Mouse (Mus musculus) olfactory bulb, adult 2 months (tissue): Measurements from ENCODE around the gene Gm13101. TPM values are rescaled to one million over a fixed set of nuclear protein-coding genes. Genes with fewer than 3 reads are reported as not detected.
"Not testable (repeated sequence)": the region's sequence is repeated elsewhere in the genome, so short reads cannot be mapped to it uniquely, and the experiment has no call there.

Experiments
- H3K27ac ChIP-seq: fragments of 200-500 bp; 2 replicates; pipeline ENCODE4 v1.5.1; 2012; ENCODE audit warnings: low read depth, low read length; ENCODE audit not compliant: insufficient read depth
- H3K4me1 ChIP-seq: fragments of 200-500 bp; 2 replicates; pipeline ENCODE4 v1.6.1; 2012; ENCODE audit warnings: low read length; ENCODE audit not compliant: control insufficient read depth, insufficient read depth
- H3K4me3 ChIP-seq: fragments of 200-500 bp; 2 replicates; pipeline ENCODE4 v1.5.1; 2012; ENCODE audit warnings: mild to moderate bottlenecking, low read depth, low read length, moderate library complexity; ENCODE audit not compliant: insufficient read depth
- WGBS: fragments of 180-500 bp; shearing (Covaris S2); methylation state at CpG from one replicate; pipeline ENCODE4 v1.1.7; 2018; 5-methylcytosine and 5-hydroxymethylcytosine counted together
- polyA plus RNA-seq: library from polyadenylated mRNA; stranded (reverse); fragments of >200 nt; gene quantifications from 2 replicates; pipeline ENCODE4 v1.2.4, GENCODE M21; 2012; ENCODE audit warnings: low replicate concordance; ENCODE audit not compliant: missing spikeins, insufficient read depth, insufficient read length

Gm13101 gene
- not detected in 2 replicates for polyA plus RNA-seq

DNA sequence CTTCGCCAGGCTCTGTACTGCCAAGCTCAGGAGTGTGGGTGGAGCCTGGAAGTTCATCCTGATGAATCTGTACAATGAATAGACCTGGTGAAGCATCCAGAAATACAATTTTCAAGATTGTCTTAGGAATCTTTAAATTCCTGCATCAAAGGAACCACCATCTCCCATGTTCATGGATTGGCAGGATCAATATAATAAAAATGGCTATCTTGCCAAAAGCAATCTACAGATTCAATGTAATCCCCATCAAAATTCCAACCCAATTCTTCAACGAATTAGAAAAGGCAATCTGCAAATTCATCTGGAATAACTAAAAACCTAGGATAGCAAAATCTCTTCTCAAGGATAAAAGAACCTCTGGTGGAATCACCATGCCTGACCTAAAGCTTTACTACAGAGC lies at the start of gene Gm13101:
Gm13101 (minus strand) TSS at position 101 of the 400 bp plus-strand sequence.
- H3K27ac ChIP-seq, H3K4me1 ChIP-seq, H3K4me3 ChIP-seq: not testable (repeated sequence)
- 40% methylated on average over 2 of the region's 2 CpGs for WGBS

DNA sequence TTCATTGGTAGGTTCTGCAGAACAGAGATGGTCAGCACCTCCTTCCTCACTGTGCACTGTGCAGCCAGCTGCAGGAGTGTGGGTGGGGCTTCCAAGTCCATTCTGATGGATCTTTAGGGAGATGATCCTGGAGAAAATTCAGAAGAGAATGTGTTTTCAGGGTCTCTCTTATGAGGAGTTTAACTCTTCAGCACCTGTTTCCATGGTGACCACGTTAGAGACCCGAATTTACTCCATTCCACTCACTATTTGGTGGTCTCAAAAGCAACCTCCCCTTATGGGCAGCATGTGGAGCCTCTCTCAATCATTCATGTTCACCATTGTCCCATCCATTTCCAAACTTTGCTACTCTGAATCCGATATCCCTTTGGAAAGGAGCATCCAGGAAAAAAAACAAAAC lies 27.5 kb upstream of the Gm13101 start, which contains the start of gene Pramef17:
Pramef17 (minus strand) TSS at position 101 of the 400 bp plus-strand sequence.
- WGBS = 46% methylated on average over 3 of the region's 3 CpGs
- H3K27ac ChIP-seq, H3K4me3 ChIP-seq, H3K4me1 ChIP-seq: not testable (repeated sequence)

DNA sequence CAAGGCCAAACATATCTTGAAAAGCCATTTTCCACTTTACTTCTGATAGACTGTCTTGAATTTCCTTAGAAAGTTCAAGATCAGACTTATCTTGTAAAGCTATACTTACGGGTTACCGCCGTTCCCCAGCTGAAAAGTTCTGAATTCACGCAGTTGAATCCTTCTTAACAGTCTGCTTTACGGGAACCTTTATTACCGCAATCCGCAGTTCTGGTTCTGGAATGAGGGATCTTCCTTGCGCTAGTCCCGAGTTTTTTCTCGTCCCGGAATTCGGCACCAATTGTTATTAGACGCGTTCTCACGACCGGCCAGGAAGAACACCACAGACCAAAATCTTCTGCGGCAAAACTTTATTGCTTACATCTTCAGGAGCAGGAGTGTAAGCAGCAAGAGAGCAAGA lies 21.4 kb upstream of the Gm13101 start:
- not testable (repeated sequence) for H3K4me3 ChIP-seq, H3K4me1 ChIP-seq, H3K27ac ChIP-seq
- WGBS = 96% methylated on average over 17 of the region's 17 CpGs

DNA sequence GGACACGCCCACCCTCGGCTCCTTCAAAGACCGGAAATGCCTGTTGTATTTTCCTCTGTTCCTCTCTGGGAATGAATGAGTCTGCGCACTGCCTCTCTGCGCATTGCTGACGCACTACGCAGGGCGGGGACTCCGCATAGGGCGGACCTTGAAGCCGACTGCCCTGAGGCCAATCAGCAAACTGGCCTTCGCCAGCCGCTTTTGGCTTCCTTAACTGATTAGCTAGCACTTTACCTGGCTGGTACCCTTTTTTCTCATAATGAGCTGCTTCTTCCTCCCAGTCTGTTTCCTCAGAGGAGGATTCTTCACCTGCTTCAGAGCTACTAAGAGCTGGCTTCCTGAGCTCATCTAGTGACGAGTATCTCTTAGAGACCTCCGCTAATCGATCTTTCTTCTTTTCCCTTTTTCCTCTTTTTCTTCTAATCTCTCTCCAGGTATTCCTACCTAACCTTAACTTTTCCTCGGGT lies 20.8 kb upstream of the Gm13101 start:
- not testable (repeated sequence) for H3K27ac ChIP-seq, H3K4me3 ChIP-seq, H3K4me1 ChIP-seq
- WGBS = 93% methylated on average over 11 of the region's 17 CpGs

DNA sequence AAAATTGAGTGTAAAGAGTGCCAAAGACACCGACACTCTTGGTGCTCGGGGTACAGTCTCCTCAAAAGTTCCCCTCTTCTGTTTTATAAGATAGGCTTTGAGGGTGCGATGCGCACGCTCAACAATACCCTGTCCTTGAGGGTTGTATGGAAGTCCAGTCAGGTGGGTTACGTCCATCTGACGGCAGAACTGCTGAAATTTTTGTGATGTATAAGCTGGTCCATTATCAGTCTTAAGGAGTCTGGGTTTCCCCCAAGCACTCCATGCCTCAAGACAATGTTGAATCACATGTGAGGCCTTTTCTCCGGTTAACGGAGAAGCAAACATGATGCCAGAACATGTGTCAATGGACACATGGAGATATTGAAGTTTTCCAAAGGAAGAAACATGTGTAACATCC lies 19.0 kb upstream of the Gm13101 start:
- H3K27ac ChIP-seq, H3K4me3 ChIP-seq, H3K4me1 ChIP-seq: not testable (repeated sequence)
- 100% methylated on average over 4 of the region's 9 CpGs for WGBS

DNA sequence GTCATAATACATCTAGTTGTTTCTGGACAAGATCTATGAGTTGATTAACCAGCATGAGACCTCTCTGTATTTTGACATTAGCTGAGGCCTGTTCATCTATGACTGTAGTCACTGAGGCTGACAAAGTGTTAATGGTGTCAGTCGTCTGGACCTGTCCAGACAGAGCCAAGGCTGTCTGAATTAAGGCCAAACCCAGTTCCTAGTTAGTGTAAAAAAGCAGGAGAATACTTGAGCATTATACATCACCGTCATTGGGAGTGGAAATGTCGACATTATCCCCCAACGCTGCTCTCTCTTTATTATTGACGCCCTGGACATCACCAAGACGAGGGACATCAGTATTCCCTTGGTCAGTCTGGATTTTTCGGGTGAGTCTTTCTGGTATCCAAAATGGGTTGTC lies 18.4 kb upstream of the Gm13101 start:
- not testable (repeated sequence) for H3K27ac ChIP-seq, H3K4me1 ChIP-seq, H3K4me3 ChIP-seq
- WGBS = no CpG with 5 or more reads among the region's 7 CpGs

DNA sequence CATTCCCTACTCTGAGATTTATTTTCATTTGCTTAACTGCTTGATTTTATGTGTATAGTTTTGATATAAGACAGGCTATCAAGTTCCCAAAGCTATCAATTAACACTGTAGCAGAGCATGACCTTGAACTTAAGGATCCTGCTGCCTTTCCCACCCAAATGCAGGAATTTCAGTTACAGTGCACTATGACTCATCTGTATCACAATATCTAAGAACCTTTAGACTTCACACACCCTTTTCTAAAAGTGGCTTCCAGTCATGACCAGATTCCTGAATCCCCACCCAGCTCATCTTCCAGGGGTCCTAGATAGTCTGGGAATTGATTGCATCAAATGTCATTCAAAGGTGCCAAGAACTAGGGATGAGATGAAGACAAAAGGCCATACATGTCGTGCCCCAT lies 16.7 kb upstream of the Gm13101 start:
- not testable (repeated sequence) for H3K4me3 ChIP-seq, H3K4me1 ChIP-seq, H3K27ac ChIP-seq
- 33% methylated on average over 1 of the region's 1 CpGs for WGBS

DNA sequence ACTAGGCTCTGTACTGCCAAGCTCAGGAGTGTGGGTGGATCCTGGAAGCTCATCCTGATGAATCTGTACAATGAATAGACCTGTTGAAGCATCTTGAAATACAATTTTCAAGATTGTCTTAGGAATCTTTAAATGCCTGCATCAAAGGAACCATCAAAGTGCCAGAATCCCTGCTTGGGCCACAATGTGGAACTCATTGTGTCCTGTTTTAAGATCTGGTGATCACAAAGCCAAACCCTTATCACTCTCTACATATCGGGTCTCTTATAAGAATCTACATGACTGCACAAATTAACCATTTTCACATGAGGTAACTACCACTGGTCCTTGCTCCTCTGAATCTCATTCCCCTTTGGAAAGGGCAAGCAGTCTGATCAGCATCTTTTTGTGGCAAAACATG lies 15.8 kb downstream of the Gm13101 start, which contains the start of gene Pramef25:
Pramef25 (minus strand) TSS at position 101 of the 400 bp plus-strand sequence.
- 94% methylated on average over 1 of the region's 1 CpGs for WGBS
- not testable (repeated sequence) for H3K4me1 ChIP-seq, H3K4me3 ChIP-seq, H3K27ac ChIP-seq

Other genes starting within 250 kb of the Gm13101 start
- not detected in 2 replicates for gene Gm13078, start 247.5 kb downstream of the Gm13101 start, polyA plus RNA-seq
- not detected in 2 replicates for gene Gm13023, start 177.6 kb downstream of the Gm13101 start, polyA plus RNA-seq
- not detected in 2 replicates for gene Gm13084, start 150.9 kb downstream of the Gm13101 start, polyA plus RNA-seq
- not detected in 2 replicates for gene Gm13103, start 120.5 kb downstream of the Gm13101 start, polyA plus RNA-seq
- not detected in 2 replicates for gene Pramef6, start 66.6 kb downstream of the Gm13101 start, polyA plus RNA-seq
- not detected in 2 replicates for gene Pramef25, start 15.9 kb downstream of the Gm13101 start, polyA plus RNA-seq
- gene Pramef17, start 27.4 kb upstream of the Gm13101 start, polyA plus RNA-seq = not detected in 2 replicates
- gene Pramel4, start 92.2 kb upstream of the Gm13101 start, polyA plus RNA-seq = not detected in 2 replicates
- not detected in 2 replicates for gene Gm13102, start 139.5 kb upstream of the Gm13101 start, polyA plus RNA-seq
- gene Oog3, start 195.7 kb upstream of the Gm13101 start, polyA plus RNA-seq = not detected in 2 replicates
- not detected in 2 replicates for gene Oog2, start 223.8 kb upstream of the Gm13101 start, polyA plus RNA-seq
- not detected in 2 replicates for gene C87977, start 246.4 kb upstream of the Gm13101 start, polyA plus RNA-seq